Mouse (Mus musculus): ENCODE measurements around the gene Sinhcaf.

- TF ChIP-seq CHD2 (IDR thresholded peaks at IDR 0.05; ENCODE audit: low read depth, low read length): no peak
- TF ChIP-seq MAFK (IDR thresholded peaks at IDR 0.05; ENCODE audit: insufficient read depth, low read depth, low read length): no peak
- TF ChIP-seq ZC3H11A (IDR thresholded peaks at IDR 0.05; ENCODE audit: borderline replicate concordance, low read depth, low read length): no peak
- no peak for TF ChIP-seq ZNF384 (IDR thresholded peaks at IDR 0.05; ENCODE audit: low read depth, low read length)
- no peak for TF ChIP-seq HCFC1 (IDR thresholded peaks at IDR 0.05; ENCODE audit: borderline replicate concordance, insufficient read depth, low read length)
These were observed 39.3 kb downstream of the Sinhcaf start for GRCm38 (mm10) chr6:148906958-148907357.
